Mouse (Mus musculus) lung, embryonic 14.5 days (tissue): Measurements from ENCODE around the gene Cbarp. TPM values are rescaled to one million over a fixed set of nuclear protein-coding genes. Genes with fewer than 3 reads are reported as not detected.

Experiments
- ATAC-seq: fragments of 200-750 bp; cut with Nextera tagmentation; 2 replicates; pipeline ENCODE4 v1.8.0; 2017; ENCODE audit warnings: mild to moderate bottlenecking, moderate TSS enrichment, moderate library complexity; ENCODE audit not compliant: insufficient read depth
- DNase-seq: peaks from one replicate; pipeline ENCODE4 v3.0.0-alpha.2; 2015
- H3K27ac ChIP-seq: fragments of 300-500 bp; sonication (generic); 2 replicates; pipeline ENCODE4 v1.5.1; 2014; ENCODE audit warnings: low read depth, mild to moderate bottlenecking, moderate library complexity
- H3K27me3 ChIP-seq: fragments of 300-500 bp; sonication (generic); 2 replicates; pipeline ENCODE4 v1.6.1; 2014; ENCODE audit warnings: low read length, control low read depth; ENCODE audit not compliant: insufficient read depth
- H3K36me3 ChIP-seq: fragments of 300-500 bp; sonication (generic); 2 replicates; pipeline ENCODE4 v1.6.1; 2014; ENCODE audit warnings: control low read depth; ENCODE audit not compliant: insufficient read depth
- H3K4me1 ChIP-seq: fragments of 300-500 bp; sonication (generic); 2 replicates; pipeline ENCODE4 v1.6.1; 2014; ENCODE audit warnings: antibody characterized with exemption, control low read depth; ENCODE audit not compliant: insufficient read depth
- H3K4me2 ChIP-seq: fragments of 300-500 bp; sonication (generic); 2 replicates; pipeline ENCODE4 v1.6.1; 2014; ENCODE audit warnings: mild to moderate bottlenecking
- H3K4me3 ChIP-seq: fragments of 300-500 bp; sonication (generic); 2 replicates; pipeline ENCODE4 v1.5.1; 2014; ENCODE audit warnings: low read depth, low read length
- H3K9ac ChIP-seq: fragments of 300-500 bp; sonication (generic); 2 replicates; pipeline ENCODE4 v1.6.1; 2014
- H3K9me3 ChIP-seq: fragments of 300-500 bp; sonication (generic); 2 replicates; pipeline ENCODE4 v1.6.1; 2016; ENCODE audit warnings: low read depth, low read length, control low read depth
- CTCF ChIP-seq: IDR thresholded peaks from 2 replicates; pipeline ENCODE4 v1.5.1; 2016; ENCODE audit warnings: antibody characterized with exemption, low read depth
- WGBS: fragments of 180-500 bp; shearing (Covaris S2); extraction: QIAGEN DNeasy Blood & Tissue Kit; methylation state at CpG from one replicate; pipeline ENCODE4 v1.1.7; 2014; 5-methylcytosine and 5-hydroxymethylcytosine counted together
- polyA plus RNA-seq: library from polyadenylated mRNA; unstranded; fragments of >200 nt; fragmentation: Nextera tagmentation; extraction: Ambion mirVana; gene quantifications from 2 replicates; pipeline ENCODE4 v1.2.1, GENCODE M21; 2014

Cbarp gene
- polyA plus RNA-seq, 1 experiment from 2014 or later = 5.5 TPM

DNA sequence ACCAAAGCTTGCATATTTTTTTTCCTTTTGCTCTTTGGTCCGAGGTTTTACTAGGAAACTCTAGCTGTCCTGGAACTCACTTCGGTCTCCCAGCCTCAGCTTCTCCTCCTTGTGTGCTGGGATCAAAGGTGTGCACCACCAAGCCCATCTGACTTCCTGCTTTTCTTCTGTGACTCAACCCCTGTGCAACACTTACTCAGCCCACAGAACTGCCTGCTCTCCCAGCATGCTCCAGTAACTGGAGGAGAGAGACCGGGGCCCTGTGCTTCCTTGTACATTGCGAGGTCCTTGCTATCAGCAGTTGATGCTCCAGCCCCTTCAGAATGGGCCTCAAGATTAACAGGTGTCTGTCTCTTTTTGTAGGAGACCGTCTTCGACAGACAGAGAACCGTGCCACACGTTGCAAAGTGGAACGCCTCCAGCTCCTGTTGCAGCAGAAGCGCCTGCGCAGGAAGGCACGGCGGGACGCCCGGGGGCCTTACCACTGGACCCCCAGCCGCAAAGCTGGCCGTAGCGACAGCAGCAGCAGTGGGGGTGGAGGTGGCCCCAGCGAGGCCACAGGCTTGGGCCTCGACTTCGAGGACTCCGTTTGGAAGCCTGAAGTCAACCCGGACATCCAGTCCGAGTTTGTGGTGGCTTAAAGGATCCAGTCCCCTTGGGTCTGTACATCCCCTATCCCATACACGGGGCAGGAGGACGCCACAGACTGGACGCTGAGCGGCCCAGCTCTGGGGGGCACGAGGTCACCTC is 15.5 kb upstream of the Cbarp start:
- Histone ChIP-seq H3K4me1 (peaks cover 35% of the 10 kb centered on the region), H3K4me3 (peak overlapping the region; percentile 9; the same call in 1 of the 2 replicates), H3K36me3 (peaks cover 73% of the 10 kb centered on the region), H3K9me3 (no peaks in the 10 kb centered on the region), H3K4me2 (no peak overlapping the region; the same call in 1 of the 2 replicates), H3K9ac (no peak overlapping the region), H3K27ac (peak overlapping the region; percentile 74; the same call in 1 of the 2 replicates), H3K27me3 (no peaks in the 10 kb centered on the region)
- ATAC-seq (no peak), DNase-seq (no peak)
- whole genome bisulfite sequencing = 72% methylated on average over 29 of the region's 29 CpGs
- no peak for TF ChIP-seq CTCF

- H3K4me1 ChIP-seq = peaks cover 27% of the 10 kb centered on the region
- H3K4me2 ChIP-seq = no peak overlapping the region
- H3K4me3 ChIP-seq = 0 out of 2 replicates have a peak overlapping the region, but pooled peaks have one; percentile 2
- peaks cover 81% of the 10 kb centered on the region for H3K36me3 ChIP-seq
- ATAC-seq (no peak), DNase-seq (no peak)
- H3K27me3 ChIP-seq = no peaks in the 10 kb centered on the region
- no peak for TF ChIP-seq CTCF
- 64% methylated on average over 1 of the region's 1 CpGs for WGBS
- no peak overlapping the region; the same call in 1 of the 2 replicates for H3K9ac ChIP-seq
- no peaks in the 10 kb centered on the region for H3K9me3 ChIP-seq
- peak overlapping the region; percentile 50; the same call in 1 of the 2 replicates for H3K27ac ChIP-seq
These were observed 14.6 kb upstream of the Cbarp start for GRCm38 (mm10) chr10:80155277-80155676.

- no peak overlapping the region; the same call in 1 of the 2 replicates for H3K9ac ChIP-seq
- WGBS = 82% methylated on average over 7 of the region's 7 CpGs
- no peak for TF ChIP-seq CTCF
These were observed 13.7 kb upstream of the Cbarp start for GRCm38 (mm10) chr10:80154384-80154783.

GRCm38 (mm10) chr10:80153713-80154112 is 13.1 kb upstream of the Cbarp start:
- Histone ChIP-seq H3K9me3 (no peaks in the 10 kb centered on the region), H3K4me1 (peaks cover 21% of the 10 kb centered on the region), H3K4me3 (peak overlapping the region; percentile 99; the same call in 1 of the 2 replicates), H3K27ac (peak overlapping the region; percentile 100; the same call in 1 of the 2 replicates), H3K27me3 (no peaks in the 10 kb centered on the region), H3K36me3 (peaks cover 87% of the 10 kb centered on the region), H3K9ac (0 out of 2 replicates have a peak overlapping the region, but pooled peaks have one; percentile 99), H3K4me2 (peak overlapping the region; percentile 100)
- no peak for ATAC-seq
- DNase-seq = no peak
- no peak for TF ChIP-seq CTCF
- WGBS = 73% methylated on average over 19 of the region's 19 CpGs

More at GRCm38 (mm10) chr10:80154384-80154783, 13.7 kb upstream of the Cbarp start:
- peaks cover 23% of the 10 kb centered on the region for H3K4me1 ChIP-seq
- H3K27me3 ChIP-seq = no peaks in the 10 kb centered on the region
- DNase-seq = no peak
- no peak overlapping the region for H3K4me3 ChIP-seq
- H3K36me3 ChIP-seq = peaks cover 87% of the 10 kb centered on the region
- no peaks in the 10 kb centered on the region for H3K9me3 ChIP-seq
- no peak overlapping the region; the same call in 1 of the 2 replicates for H3K27ac ChIP-seq
- no peak overlapping the region for H3K4me2 ChIP-seq
- ATAC-seq = no peak

- Histone ChIP-seq H3K4me1 (peaks cover 18% of the 10 kb centered on the region), H3K9me3 (no peaks in the 10 kb centered on the region), H3K36me3 (peaks cover 79% of the 10 kb centered on the region), H3K9ac (peak overlapping the region; percentile 99), H3K4me3 (peak overlapping the region; percentile 99), H3K27ac (peak overlapping the region; percentile 100), H3K27me3 (no peaks in the 10 kb centered on the region), H3K4me2 (peak overlapping the region; percentile 100)
- no peak for TF ChIP-seq CTCF
- WGBS = 16% methylated on average over 3 of the region's 3 CpGs
- no peak for DNase-seq
- ATAC-seq = no peak
These were observed 12.2 kb upstream of the Cbarp start for GRCm38 (mm10) chr10:80152873-80153260.

- H3K36me3 ChIP-seq = peaks cover 75% of the 10 kb centered on the region
- TF ChIP-seq CTCF = no peak
- no peaks in the 10 kb centered on the region for H3K27me3 ChIP-seq
- peaks cover 14% of the 10 kb centered on the region for H3K4me1 ChIP-seq
- no peaks in the 10 kb centered on the region for H3K9me3 ChIP-seq
- H3K9ac ChIP-seq = peak overlapping the region; percentile 99
- H3K27ac ChIP-seq = peak overlapping the region; percentile 100
- peak overlapping the region; percentile 99 for H3K4me3 ChIP-seq
- 3% methylated on average over 15 of the region's 15 CpGs for WGBS
- H3K4me2 ChIP-seq = peak overlapping the region; percentile 100
- no peak for ATAC-seq
- peak; percentile 74 for DNase-seq
These were observed 11.6 kb upstream of the Cbarp start for GRCm38 (mm10) chr10:80152071-80152872.
